10 mouse cellular contexts compared by ENCODE assay signal in genomic region chr13:32966116-32966515, GRCm38 (mm10). TPM values are rescaled to one million over a fixed set of nuclear protein-coding genes. Genes with fewer than 3 reads are reported as not detected.
A peak's percentile ranks its signal among the peaks of the same experiment; 100 is the strongest.
DNase-seq lines count a peak whose midpoint lies in the region; ATAC-seq lines count a peak whose summit lies in the region.
"Had no signal": no experiment of that assay in that cellular context is flagged by ENCODE, and none has a peak within 500 bp of the region (broad histone marks: within the 10 kb centered on the region; RNA-seq: fewer than 3 reads in every experiment).

No protein-coding gene starts in this region.

- ATAC-seq in megakaryocyte, adult 5-6 weeks (ENCODE audit: poor library complexity, severe bottlenecking), result peak; percentile 37
- no peak for ATAC-seq in hindbrain, embryonic 11.5 days (ENCODE audit: low FRiP score)

- H3K4me3 ChIP-seq in hindbrain, embryonic 11.5 days (ENCODE audit: low read depth, low read length), result no peak overlapping the region

- H3K9me3 ChIP-seq in hindbrain, embryonic 11.5 days (ENCODE audit: control insufficient read depth, low read length), result no peaks in the 10 kb centered on the region
- H3K9me3 ChIP-seq: embryonic facial prominence, embryonic 15.5 days had no signal

- WGBS in hindbrain, embryonic 11.5 days, result 79% methylated on average over 5 of the region's 5 CpGs

- H3K27me3 ChIP-seq in hindbrain, embryonic 11.5 days (ENCODE audit: control insufficient read depth, insufficient read depth, low read length), result no peaks in the 10 kb centered on the region
- H3K27me3 ChIP-seq: embryonic facial prominence, embryonic 15.5 days had no signal

- H3K4me2 ChIP-seq in hindbrain, embryonic 11.5 days (replicated peaks; ENCODE audit: low read depth, low read length), result no peak overlapping the region

- no peak overlapping the region for H3K27ac ChIP-seq in hindbrain, embryonic 11.5 days (ENCODE audit: low read depth, low read length)
- H3K27ac ChIP-seq: embryonic facial prominence, embryonic 15.5 days had no signal

- intact Hi-C loops in heart, postnatal 14 days (cut with DNase I), result loop anchor here (5.0 kb wide), 2 partner anchors 36 to 106 kb away; partner anchors contain the start of gene Serpinb9

- no peak overlapping the region for H3K9ac ChIP-seq in hindbrain, embryonic 11.5 days (ENCODE audit: low read depth, low read length)
- H3K9ac ChIP-seq: embryonic facial prominence, embryonic 15.5 days had no signal

- DNase-seq in heart, adult 11 months, result peak; percentile 86
- DNase-seq in heart, postnatal 14 days, result no peak
- peak; percentile 9 for DNase-seq in spleen, adult 12 weeks (ENCODE audit: low spot score)
- DNase-seq in spleen, postnatal 14 days (ENCODE audit: low spot score in 2 of 2), result no peak
- DNase-seq in thymus, postnatal 4 days, result peak; percentile 27
- DNase-seq in hindbrain, embryonic 11.5 days (ENCODE audit: low spot score), result no peak
- DNase-seq in retina, postnatal 1 day, result no peak
- DNase-seq: gastrocnemius, postnatal 25 days had no signal

- H3K4me1 ChIP-seq in hindbrain, embryonic 11.5 days (replicated peaks; ENCODE audit: control insufficient read depth, insufficient read depth, low read length), result no peaks in the 10 kb centered on the region

- H3K36me3 ChIP-seq in hindbrain, embryonic 11.5 days (ENCODE audit: control insufficient read depth, insufficient read depth, low read length), result no peaks in the 10 kb centered on the region
- H3K36me3 ChIP-seq: embryonic facial prominence, embryonic 15.5 days had no signal

RNA-seq across cellular contexts. Expression of gene Serpinb6b, which starts 1.1 kb away (rescaled TPM):
- total RNA-seq in heart, postnatal 14 days (2021), result 10 to 100 TPM; 24.9 to 27.8 TPM
- 1.6 and 1.7 TPM in 2 replicates for total RNA-seq in megakaryocyte, adult 5-6 weeks (2015)
- 1.9 and 7.2 TPM in 2 replicates for total RNA-seq in megakaryocyte, adult 5-6 weeks (2017)
- 0.75 and 0.76 TPM in 2 replicates for polyA plus RNA-seq in hindbrain, embryonic 11.5 days (2014; fragmentation: Nextera tagmentation; extraction: Ambion mirVana)

RNA-seq across cellular contexts. Expression of gene Serpinb9, which starts 36.9 kb away (rescaled TPM):
- total RNA-seq in heart, postnatal 14 days (2021), result 1 to 10 TPM; 7.8 to 8.6 TPM
- total RNA-seq in megakaryocyte, adult 5-6 weeks (2015), result 2.7 and 4.2 TPM in 2 replicates
- total RNA-seq in megakaryocyte, adult 5-6 weeks (2017), result 1.9 TPM in 2 replicates
- 1.1 and 2.2 TPM in 2 replicates for polyA plus RNA-seq in hindbrain, embryonic 11.5 days (2014; fragmentation: Nextera tagmentation; extraction: Ambion mirVana)

Comparison
In these comparisons a context has a peak if more than half of its experiments do, and no peak if none do; other contexts are left out.
1. DNase-seq: peak in heart, adult 11 months (single experiment), spleen, adult 12 weeks (single experiment) and thymus, postnatal 4 days (single experiment); none in heart, postnatal 14 days (0 of 2), spleen, postnatal 14 days (0 of 2), hindbrain, embryonic 11.5 days (single experiment) and retina, postnatal 1 day (single experiment).